Comparison of ENCODE assay signal across 12 mouse cellular contexts in genomic region chr12:117789017-117789416, GRCm38 (mm10). TPM values are rescaled to one million over a fixed set of nuclear protein-coding genes. Genes with fewer than 3 reads are reported as not detected.
DNase-seq lines count a peak whose midpoint lies in the region; ATAC-seq and TF ChIP-seq lines count a peak whose summit lies in the region.
"Had no signal": no experiment of that assay in that cellular context is flagged by ENCODE, and none has a peak within 500 bp of the region (broad histone marks: within the 10 kb centered on the region; RNA-seq: fewer than 3 reads in every experiment).

No protein-coding gene starts in this region.

- no peaks in the 10 kb centered on the region; the same call in 1 of the 2 replicates for H3K27me3 ChIP-seq in forebrain, embryonic 11.5 days (ENCODE audit: control insufficient read depth, insufficient read depth, low read length)
- H3K27me3 ChIP-seq in forebrain, embryonic 16.5 days (replicated peaks; ENCODE audit: control insufficient read depth, insufficient read depth, low read length), result peaks cover 9% of the 10 kb centered on the region
- H3K27me3 ChIP-seq in liver, embryonic 11.5 days (replicated peaks; ENCODE audit: control insufficient read depth, insufficient read depth, low read length), result no peaks in the 10 kb centered on the region
- H3K27me3 ChIP-seq in liver, postnatal 0 days (ENCODE audit: insufficient read depth, low read length), result no peaks in the 10 kb centered on the region
- H3K27me3 ChIP-seq in hindbrain, embryonic 16.5 days (replicated peaks; ENCODE audit: control insufficient read depth, insufficient read depth, low read length), result peaks cover 3% of the 10 kb centered on the region; the same call in 1 of the 2 replicates
- H3K27me3 ChIP-seq in neural tube, embryonic 14.5 days (ENCODE audit: control insufficient read depth, insufficient read depth, low read length), result peaks cover 6% of the 10 kb centered on the region; the same call in 1 of the 2 replicates

- peak overlapping the region; percentile 55 for H3K4me2 ChIP-seq in forebrain, embryonic 11.5 days (ENCODE audit: low read depth, low read length, severe bottlenecking)
- no peak overlapping the region for H3K4me2 ChIP-seq in forebrain, embryonic 16.5 days (ENCODE audit: low read length)
- peak overlapping the region; percentile 56 for H3K4me2 ChIP-seq in liver, embryonic 11.5 days
- H3K4me2 ChIP-seq in liver, postnatal 0 days (ENCODE audit: low read depth, low read length), result no peak overlapping the region
- H3K4me2 ChIP-seq in hindbrain, embryonic 16.5 days (ENCODE audit: low read length), result peak overlapping the region; percentile 62
- H3K4me2 ChIP-seq in neural tube, embryonic 14.5 days (ENCODE audit: low read depth, low read length), result peak overlapping the region; percentile 49

- WGBS in forebrain, embryonic 11.5 days, result 15% methylated on average over 7 of the region's 7 CpGs
- 23% methylated on average over 7 of the region's 7 CpGs for WGBS in forebrain, embryonic 16.5 days
- 48% methylated on average over 7 of the region's 7 CpGs for WGBS in liver, embryonic 11.5 days
- WGBS in liver, postnatal 0 days (ENCODE audit: insufficient replicate concordance), result 58% methylated on average over 7 of the region's 7 CpGs
- WGBS in hindbrain, embryonic 16.5 days, result 18% methylated on average over 7 of the region's 7 CpGs
- WGBS in neural tube, embryonic 14.5 days, result 21% methylated on average over 7 of the region's 7 CpGs

- peak overlapping the region; percentile 46 for H3K9ac ChIP-seq in forebrain, embryonic 11.5 days (ENCODE audit: low read length)
- no peak overlapping the region for H3K9ac ChIP-seq in forebrain, embryonic 16.5 days (replicated peaks; ENCODE audit: low read depth, low read length)
- H3K9ac ChIP-seq in liver, embryonic 11.5 days (ENCODE audit: low read depth, low read length), result no peak overlapping the region
- H3K9ac ChIP-seq in liver, postnatal 0 days (replicated peaks), result no peak overlapping the region
- H3K9ac ChIP-seq in hindbrain, embryonic 16.5 days (ENCODE audit: low read depth, low read length), result no peak overlapping the region
- no peak overlapping the region for H3K9ac ChIP-seq in neural tube, embryonic 14.5 days (replicated peaks; ENCODE audit: low read depth, low read length)
- H3K9ac ChIP-seq: liver, embryonic 14.5 days had no signal

- H3K27ac ChIP-seq in forebrain, embryonic 11.5 days (ENCODE audit: low read depth, low read length), result no peak overlapping the region
- no peak overlapping the region for H3K27ac ChIP-seq in forebrain, embryonic 16.5 days (ENCODE audit: low read length)
- H3K27ac ChIP-seq in liver, embryonic 11.5 days (ENCODE audit: low read depth, low read length), result no peak overlapping the region
- no peak overlapping the region for H3K27ac ChIP-seq in liver, postnatal 0 days (ENCODE audit: low read depth)
- no peak overlapping the region for H3K27ac ChIP-seq in hindbrain, embryonic 16.5 days (ENCODE audit: low read depth, low read length)
- H3K27ac ChIP-seq in neural tube, embryonic 14.5 days (ENCODE audit: low read depth, low read length), result no peak overlapping the region
- H3K27ac ChIP-seq: layer of hippocampus, adult 2 months; liver, embryonic 14.5 days had no signal

- H3K9me3 ChIP-seq in forebrain, embryonic 11.5 days (ENCODE audit: control insufficient read depth, low read length), result no peaks in the 10 kb centered on the region
- H3K9me3 ChIP-seq in forebrain, embryonic 16.5 days (ENCODE audit: control insufficient read depth, low read length), result no peaks in the 10 kb centered on the region
- no peaks in the 10 kb centered on the region for H3K9me3 ChIP-seq in liver, embryonic 11.5 days (ENCODE audit: control insufficient read depth, low read length)
- H3K9me3 ChIP-seq in liver, postnatal 0 days (ENCODE audit: low read length), result no peaks in the 10 kb centered on the region
- H3K9me3 ChIP-seq in hindbrain, embryonic 16.5 days (ENCODE audit: control insufficient read depth, low read length), result no peaks in the 10 kb centered on the region
- H3K9me3 ChIP-seq in neural tube, embryonic 14.5 days (ENCODE audit: control insufficient read depth, low read length), result no peaks in the 10 kb centered on the region
- H3K9me3 ChIP-seq: megakaryocyte, embryonic 14.5 days had no signal

- H3K36me3 ChIP-seq in forebrain, embryonic 11.5 days (ENCODE audit: control insufficient read depth, insufficient read depth, low read length), result no peaks in the 10 kb centered on the region
- H3K36me3 ChIP-seq in forebrain, embryonic 16.5 days (ENCODE audit: control insufficient read depth, insufficient read depth), result no peaks in the 10 kb centered on the region
- H3K36me3 ChIP-seq in liver, embryonic 11.5 days (ENCODE audit: control insufficient read depth, insufficient read depth, low read length), result no peaks in the 10 kb centered on the region
- H3K36me3 ChIP-seq in liver, postnatal 0 days (replicated peaks; ENCODE audit: insufficient read depth, low read length), result no peaks in the 10 kb centered on the region
- H3K36me3 ChIP-seq in hindbrain, embryonic 16.5 days (ENCODE audit: control insufficient read depth, insufficient read depth, low read length), result no peaks in the 10 kb centered on the region
- H3K36me3 ChIP-seq in neural tube, embryonic 14.5 days (ENCODE audit: control insufficient read depth, insufficient read depth, low read length), result no peaks in the 10 kb centered on the region

- DNase-seq in forebrain, embryonic 11.5 days (ENCODE audit: low spot score), result no peak
- no peak for DNase-seq in liver, embryonic 11.5 days (ENCODE audit: low spot score)
- no peak for DNase-seq in liver, postnatal 0 days
- DNase-seq in urinary bladder, postnatal 10 days (ENCODE audit: low spot score), result no peak
- DNase-seq in cerebellum, adult 11 months, result no peak
- DNase-seq: cerebellum, adult 9-10 months had no signal

- TF ChIP-seq EP300 in liver, postnatal 0 days (IDR thresholded peaks at IDR 0.05; ENCODE audit: low read depth), result no peak

- H3K4me3 ChIP-seq in forebrain, embryonic 11.5 days (ENCODE audit: low read depth, low read length), result 0 out of 2 replicates have a peak overlapping the region, but pooled peaks have one; percentile 22
- no peak overlapping the region for H3K4me3 ChIP-seq in forebrain, embryonic 16.5 days (replicated peaks; ENCODE audit: low read length)
- no peak overlapping the region for H3K4me3 ChIP-seq in liver, embryonic 11.5 days (ENCODE audit: low read depth, low read length)
- H3K4me3 ChIP-seq in liver, postnatal 0 days (ENCODE audit: low read depth, low read length), result no peak overlapping the region
- H3K4me3 ChIP-seq in hindbrain, embryonic 16.5 days (ENCODE audit: low read length), result no peak overlapping the region
- H3K4me3 ChIP-seq in neural tube, embryonic 14.5 days (ENCODE audit: low read depth, low read length), result no peak overlapping the region
- H3K4me3 ChIP-seq: layer of hippocampus, adult 2 months; megakaryocyte, embryonic 14.5 days had no signal

- TF ChIP-seq CTCF in liver, postnatal 0 days (IDR thresholded peaks at IDR 0.05; ENCODE audit: low read depth), result no peak

- peaks cover 9% of the 10 kb centered on the region; the same call in 1 of the 2 replicates for H3K4me1 ChIP-seq in forebrain, embryonic 11.5 days (replicated peaks; ENCODE audit: control insufficient read depth, insufficient read depth, low read length)
- peaks cover 5% of the 10 kb centered on the region; the same call in 1 of the 2 replicates for H3K4me1 ChIP-seq in forebrain, embryonic 16.5 days (replicated peaks; ENCODE audit: control insufficient read depth, insufficient read depth, low read length)
- no peaks in the 10 kb centered on the region for H3K4me1 ChIP-seq in liver, embryonic 11.5 days (replicated peaks; ENCODE audit: control insufficient read depth, insufficient read depth, low read length)
- H3K4me1 ChIP-seq in liver, postnatal 0 days (ENCODE audit: insufficient read depth), result no peaks in the 10 kb centered on the region
- no peaks in the 10 kb centered on the region; the same call in 1 of the 2 replicates for H3K4me1 ChIP-seq in hindbrain, embryonic 16.5 days (ENCODE audit: control insufficient read depth, insufficient read depth, low read depth, low read length)
- 0 out of 2 replicates have a peak, but pooled peaks cover 2% of the 10 kb centered on the region for H3K4me1 ChIP-seq in neural tube, embryonic 14.5 days (ENCODE audit: control insufficient read depth, insufficient read depth, low read length)
- H3K4me1 ChIP-seq: megakaryocyte, embryonic 14.5 days had no signal

- peak; percentile 69 for ATAC-seq in forebrain, embryonic 11.5 days (replicated peaks; ENCODE audit: low FRiP score)
- ATAC-seq in forebrain, embryonic 16.5 days, result no peak
- no peak for ATAC-seq in liver, embryonic 11.5 days (replicated peaks; ENCODE audit: low FRiP score)
- no peak for ATAC-seq in liver, postnatal 0 days
- ATAC-seq in hindbrain, embryonic 16.5 days, result no peak
- ATAC-seq in neural tube, embryonic 14.5 days (ENCODE audit: low read depth), result no peak

RNA-seq across cellular contexts. Expression of gene Cdca7l, which starts 15.1 kb away (rescaled TPM):
- 48.1 and 53.5 TPM in 2 replicates for polyA plus RNA-seq in forebrain, embryonic 11.5 days (2014; fragmentation: Nextera tagmentation; extraction: Ambion mirVana)
- polyA plus RNA-seq in forebrain, embryonic 16.5 days (2015; fragmentation: Nextera tagmentation; extraction: Ambion mirVana), result 9.0 and 9.6 TPM in 2 replicates
- 48.3 and 54.9 TPM in 2 replicates for polyA plus RNA-seq in liver, embryonic 11.5 days (2014; fragmentation: Nextera tagmentation; extraction: Ambion mirVana)
- 7.5 and 7.8 TPM in 2 replicates for polyA plus RNA-seq in liver, postnatal 0 days (2015; fragmentation: Nextera tagmentation; extraction: Ambion mirVana)
- 5.3 and 7.3 TPM in 2 replicates for polyA plus RNA-seq in hindbrain, embryonic 16.5 days (2015; fragmentation: Nextera tagmentation; extraction: Ambion mirVana)
- polyA plus RNA-seq in neural tube, embryonic 14.5 days (2014; fragmentation: Nextera tagmentation; extraction: Ambion mirVana), result 2.4 and 3.9 TPM in 2 replicates

Comparison
In these comparisons a context has a peak if more than half of its experiments do, and no peak if none do; other contexts are left out.
1. H3K4me2 ChIP-seq: peak in forebrain, embryonic 11.5 days (single experiment), liver, embryonic 11.5 days (single experiment), hindbrain, embryonic 16.5 days (single experiment) and neural tube, embryonic 14.5 days (single experiment); none in forebrain, embryonic 16.5 days (single experiment) and liver, postnatal 0 days (single experiment).